Mouse (Mus musculus) right cerebral cortex, postnatal 25 days (tissue): ENCODE measurements around the gene Tns3.

Source experiments
- DNase-seq: peaks from one replicate; pipeline ENCODE4 v3.0.0; 2022

The Tns3 gene

DNA sequence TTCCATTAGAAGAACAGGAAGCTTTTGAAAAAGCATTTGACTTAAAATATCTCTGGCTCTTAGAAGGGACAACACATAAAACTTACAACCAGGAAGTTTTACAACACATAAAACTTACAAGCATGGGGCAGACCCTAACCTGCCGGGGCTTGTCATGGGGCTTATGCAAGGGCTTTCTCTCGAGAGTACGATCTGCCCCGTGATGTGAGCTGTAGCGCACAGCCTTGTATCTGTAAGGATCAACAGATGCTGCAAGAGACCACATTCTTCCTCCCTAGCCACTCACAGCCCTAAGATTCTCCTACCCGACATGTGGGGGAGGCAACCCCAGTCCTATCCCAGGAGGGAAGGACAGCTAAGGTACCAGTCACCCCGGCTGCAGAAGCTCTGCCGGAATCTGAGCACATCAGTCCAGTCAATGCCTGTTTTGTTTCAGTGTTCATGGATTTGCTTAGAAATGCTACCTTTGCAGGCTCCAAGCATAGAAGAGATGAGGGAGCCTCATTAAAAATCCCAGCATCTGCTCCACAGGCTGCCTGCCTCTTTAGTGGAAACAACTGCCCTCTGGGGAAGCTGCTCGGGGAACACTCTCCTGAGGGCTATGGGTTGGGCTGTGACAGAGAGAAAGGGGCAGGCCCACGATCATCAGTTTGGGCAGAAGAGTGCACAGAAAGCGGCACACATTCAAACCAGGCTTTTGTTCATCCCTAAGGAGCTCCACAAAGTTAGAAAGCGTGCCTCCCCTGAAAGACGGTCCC lies 196.8 kb downstream of the Tns3 start:
- peak; percentile 23 for DNase-seq

DNA sequence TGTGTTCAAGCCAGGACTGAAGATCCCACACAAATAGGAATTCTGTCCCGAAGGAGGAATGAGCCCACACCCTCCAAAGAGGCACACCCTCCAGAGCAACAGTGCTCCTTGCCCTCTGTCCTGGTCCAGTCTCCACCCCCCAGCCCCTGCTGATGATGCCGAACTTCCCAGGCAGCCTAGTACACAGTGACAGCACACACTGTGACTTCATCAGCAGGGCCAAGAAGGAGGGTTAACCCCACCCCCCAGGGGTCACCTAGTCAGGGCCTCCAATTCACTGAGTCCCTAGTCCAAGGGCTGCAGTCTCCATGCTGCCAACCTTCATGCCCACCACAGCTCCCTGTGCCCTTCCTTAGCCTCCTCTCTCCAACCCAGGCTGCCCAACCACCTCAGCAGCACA lies 200.5 kb downstream of the Tns3 start:
- no peak for DNase-seq

DNA sequence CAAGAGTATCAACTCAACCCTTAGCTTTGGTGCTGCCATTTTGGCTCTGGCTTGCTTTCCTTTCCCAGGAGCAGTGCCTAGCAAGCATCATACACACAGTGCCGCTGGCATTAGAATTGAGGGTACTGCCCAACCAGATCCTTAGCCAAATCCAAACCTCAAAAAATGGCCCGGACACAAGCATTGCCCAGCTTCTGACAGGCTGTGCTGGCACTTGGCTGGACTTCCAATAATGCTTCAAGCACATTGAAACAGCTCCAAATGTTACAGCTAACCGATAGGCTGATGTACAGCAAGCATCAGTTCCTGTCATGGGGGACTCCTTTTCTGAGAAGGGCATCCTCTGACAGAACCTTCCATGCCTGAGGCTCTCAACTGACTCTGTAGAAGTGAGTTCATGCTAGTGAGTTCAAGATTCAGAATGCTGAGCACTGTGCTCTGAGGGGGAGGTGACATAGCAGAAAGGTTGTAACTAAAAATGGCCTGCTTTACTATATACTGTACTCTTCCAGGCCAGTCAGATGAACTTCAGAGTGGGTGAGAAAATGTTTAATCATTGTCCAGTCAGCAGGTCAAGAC lies 201.4 kb downstream of the Tns3 start:
- DNase-seq, result no peak

DNA sequence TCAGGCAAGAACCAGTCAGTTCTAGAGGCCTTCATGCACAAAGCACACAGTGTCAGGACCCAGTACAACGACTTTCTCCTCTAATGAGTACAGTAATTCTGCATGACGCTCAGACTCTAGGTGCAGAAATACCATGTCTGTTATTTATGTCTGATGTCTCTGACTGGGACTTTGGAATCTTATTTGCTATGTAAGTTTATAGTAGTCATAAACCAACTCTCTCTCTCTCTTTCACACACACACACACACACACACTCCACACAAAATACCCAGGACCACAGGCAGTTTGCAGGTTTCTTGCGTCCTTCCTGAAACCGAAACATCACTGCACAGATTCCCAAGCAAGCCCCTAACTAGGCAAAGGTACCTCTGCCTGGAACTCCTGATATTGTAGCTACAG lies 203.5 kb downstream of the Tns3 start:
- no peak for DNase-seq

DNA sequence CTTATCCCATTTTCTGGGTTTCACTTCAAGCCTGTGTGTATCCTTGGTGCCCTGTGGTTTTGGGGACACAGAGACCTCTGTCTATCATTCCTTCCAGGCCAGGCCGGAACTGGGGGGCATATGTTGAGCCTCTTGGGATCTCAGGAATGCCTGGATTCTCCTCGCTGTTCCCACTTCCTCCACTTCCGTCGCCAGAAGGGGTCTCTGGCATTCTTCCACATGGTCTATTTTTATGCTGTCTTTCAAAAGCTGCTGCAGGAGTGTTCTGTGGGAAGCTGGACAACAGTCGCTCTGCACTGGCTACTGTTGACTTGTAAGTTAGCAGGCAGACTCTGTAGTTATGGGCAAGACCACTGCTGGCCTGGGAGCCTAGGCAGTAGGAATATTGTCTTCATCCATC lies 206.4 kb downstream of the Tns3 start:
- DNase-seq, result no peak

DNA sequence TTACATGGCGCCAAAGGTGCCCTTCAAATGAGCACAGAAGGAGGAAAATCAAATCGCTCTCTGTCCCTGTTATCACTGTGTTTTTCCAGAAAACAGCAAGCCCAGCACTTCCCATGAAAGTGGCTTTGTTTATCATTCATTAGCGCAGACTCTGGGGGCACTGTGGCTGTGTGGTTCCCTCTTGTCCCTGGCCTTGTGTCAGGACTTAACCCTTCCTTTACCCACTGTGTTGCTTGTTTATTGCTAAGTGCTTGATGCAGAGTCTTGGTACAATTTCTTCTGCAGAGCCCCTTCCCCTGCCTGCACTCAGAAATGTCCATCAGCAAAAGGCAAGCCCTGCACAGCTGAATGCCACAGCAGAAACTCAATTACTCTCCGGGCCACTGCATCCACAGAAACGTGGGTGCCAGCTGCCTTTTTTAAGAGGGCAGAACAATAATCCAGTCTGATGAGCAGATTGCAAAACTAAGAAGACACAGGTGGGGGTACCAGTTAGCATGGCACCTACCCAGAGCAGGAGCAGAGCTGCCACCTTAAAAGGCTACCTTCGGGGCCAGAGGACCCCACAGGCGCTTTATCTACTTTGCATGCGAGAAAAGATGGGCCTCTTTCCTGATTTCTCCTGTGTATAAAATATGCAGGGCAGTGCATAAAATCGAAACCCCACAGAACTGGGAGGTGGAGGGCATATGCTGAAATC lies 207.6 kb downstream of the Tns3 start:
- DNase-seq, result no peak

DNA sequence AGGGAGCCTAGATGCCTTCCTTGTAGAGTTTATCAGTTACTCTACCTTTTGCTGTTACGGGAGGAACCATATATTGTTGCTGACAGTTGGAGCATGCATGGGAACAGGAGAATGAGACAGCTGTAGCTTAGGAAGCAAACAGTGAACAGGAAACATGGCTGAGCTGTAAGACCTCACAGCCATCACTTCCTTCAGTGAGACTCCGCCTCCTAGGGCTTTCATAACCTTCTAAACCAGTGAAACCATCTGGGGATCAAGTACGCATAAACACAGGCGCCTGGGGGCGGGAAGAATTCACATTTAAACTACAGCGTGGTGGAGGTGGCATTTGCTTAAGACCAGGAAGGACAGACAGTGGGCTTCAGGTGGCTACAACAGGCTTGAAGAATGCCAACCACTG lies 208.7 kb downstream of the Tns3 start:
- DNase-seq, result no peak

DNA sequence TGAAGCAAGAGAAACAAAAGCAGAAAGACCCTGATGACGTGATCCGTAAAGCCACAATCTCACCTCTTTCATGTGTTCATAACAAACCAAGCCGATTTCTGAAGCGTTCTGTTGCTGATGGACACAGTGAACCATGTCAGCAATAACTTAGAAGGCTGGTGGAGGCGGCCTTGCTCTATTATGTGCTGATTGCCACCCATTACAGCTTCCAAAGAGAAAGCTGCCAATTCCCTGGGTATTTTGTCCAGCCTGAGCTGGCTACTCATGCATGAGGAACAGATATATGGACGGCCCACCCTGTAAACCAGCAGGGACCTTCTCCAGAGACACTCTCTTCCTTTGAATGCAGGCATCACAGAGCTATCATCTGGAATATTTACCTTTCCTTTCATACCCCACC lies 211.1 kb downstream of the Tns3 start:
- DNase-seq, result no peak

DNA sequence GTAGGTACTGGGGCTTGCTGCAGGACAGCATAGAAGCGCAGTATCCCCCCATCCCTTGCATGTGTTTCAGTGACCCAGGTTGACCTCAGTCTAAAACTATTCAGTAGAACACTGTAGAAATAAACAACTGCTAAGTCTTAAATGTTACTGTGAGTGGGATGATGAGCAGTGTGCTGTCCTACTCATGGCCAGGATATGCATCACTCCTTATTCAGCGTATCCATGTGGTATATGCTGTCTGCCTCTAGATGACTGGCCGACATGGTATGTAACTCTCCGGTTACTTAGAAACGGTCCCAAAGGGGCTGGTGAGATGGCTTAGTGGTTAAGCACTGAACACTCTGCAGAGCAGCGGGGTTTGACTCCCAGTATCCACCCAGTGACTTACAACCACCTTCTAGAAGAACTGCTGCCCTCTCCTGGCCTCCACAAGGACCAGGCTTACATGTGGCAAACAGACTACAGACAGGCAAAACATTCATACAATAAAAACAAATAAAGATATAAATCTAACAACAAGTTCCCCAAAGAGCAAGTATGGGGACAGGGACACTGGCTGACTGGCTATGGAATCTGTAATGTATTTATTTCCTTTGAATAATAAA lies 212.6 kb downstream of the Tns3 start:
- DNase-seq, result no peak

DNA sequence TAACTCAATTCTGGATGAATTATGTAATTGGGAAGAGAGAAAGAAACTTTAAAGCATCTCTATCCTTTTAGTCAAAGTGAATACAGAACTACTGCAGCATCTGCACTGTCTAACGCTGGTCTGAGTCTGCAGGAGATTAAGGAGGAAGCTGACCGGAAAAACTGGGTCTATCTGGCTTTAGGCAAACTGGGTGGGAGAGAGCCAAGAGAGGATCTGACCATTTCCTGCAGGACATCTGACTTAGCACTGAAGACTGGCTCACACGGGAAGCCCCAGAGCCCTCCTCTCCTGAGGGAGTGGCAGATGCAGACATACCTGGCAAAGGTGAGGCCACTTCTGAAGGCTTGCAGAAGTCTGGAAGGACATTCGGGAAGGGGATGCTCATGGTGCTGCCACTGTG lies 213.8 kb downstream of the Tns3 start:
- DNase-seq, result no peak

DNA sequence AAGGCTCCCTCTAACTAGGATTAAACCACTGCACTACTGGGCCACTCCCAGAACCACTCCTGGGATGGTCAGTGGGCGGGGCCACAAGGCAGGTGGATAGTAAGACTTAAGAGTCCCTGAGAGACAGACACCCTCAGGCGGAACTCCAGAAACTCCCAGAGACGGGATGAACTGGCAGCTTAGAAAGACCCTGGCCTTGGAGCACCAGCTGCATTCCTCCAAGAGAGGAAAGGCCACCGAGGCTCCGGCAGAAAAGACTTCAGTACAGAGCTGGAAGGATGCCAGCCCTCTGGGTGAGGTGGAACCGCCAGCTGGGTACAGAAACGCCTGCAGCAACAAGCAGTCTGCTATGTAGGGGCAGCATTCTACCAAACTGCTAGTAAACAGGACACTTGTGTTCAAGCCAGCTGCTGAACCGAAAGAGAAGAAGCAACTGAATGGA lies 218.4 kb downstream of the Tns3 start:
- peak; percentile 60 for DNase-seq

DNA sequence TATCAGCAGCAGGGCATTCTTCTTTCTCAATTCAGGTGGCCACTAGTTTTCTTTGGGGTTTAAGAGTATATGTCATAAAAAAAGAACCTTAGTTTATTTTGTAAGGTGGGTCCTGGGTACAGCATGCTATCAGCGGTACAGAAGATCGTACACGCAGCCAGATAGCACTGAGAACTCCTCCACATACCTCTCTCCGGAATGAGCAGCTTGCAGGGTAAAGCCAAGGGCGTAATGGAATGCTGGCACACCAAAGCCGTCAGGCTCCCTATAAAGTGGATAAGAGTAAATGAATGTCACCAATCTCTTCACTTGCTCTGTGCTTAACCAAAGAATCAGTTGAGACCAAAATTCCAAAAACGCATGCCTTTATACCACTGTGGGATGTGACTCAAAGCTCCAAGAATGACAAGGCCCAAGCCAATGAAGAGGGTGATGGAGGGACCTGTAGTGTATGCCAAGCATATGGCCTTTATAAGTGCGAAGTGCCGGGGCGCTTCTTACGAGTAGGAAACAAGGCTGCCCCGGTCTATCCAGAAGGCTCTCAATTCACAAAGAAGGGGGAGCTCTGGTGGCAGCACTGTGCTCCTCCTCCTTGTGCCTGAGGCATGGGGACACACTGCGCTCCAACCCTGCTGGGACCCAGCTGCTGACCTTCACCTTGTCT lies 219.4 kb downstream of the Tns3 start:
- DNase-seq, result no peak

DNA sequence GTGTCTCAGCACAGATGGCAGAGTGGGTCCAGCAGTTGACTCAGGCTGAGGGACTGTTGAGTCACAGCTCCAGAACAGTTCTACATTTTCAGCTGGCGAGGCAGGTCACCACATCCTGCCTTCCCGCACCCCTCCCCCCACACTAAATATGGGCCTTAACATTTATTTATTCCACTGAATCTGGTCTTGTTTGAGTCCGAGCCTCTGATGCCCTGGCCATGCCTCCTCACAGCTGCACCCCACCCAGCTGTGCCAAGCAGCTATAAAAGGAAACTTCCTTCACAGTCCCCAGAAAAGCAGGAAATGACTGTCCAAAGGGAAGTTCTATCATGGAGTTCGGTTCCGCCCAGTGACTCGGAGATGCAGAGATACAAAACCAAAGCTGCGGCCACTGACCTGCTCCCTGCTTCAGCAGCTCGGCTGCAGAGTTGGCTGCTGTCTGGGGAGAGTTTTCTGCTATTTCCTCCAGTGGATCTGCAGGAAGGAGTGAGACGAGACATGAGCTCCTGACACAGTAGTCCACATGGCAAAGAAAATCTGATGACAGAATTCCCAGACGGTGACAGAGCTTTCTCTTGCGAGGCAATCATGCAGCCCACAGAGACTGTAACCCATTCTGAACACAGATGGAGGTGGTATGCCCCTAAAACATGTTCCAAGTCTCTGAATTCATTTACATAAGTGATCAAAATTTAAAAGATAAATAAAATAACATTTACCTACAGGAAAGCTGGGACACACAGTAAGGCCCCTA lies 220.6 kb downstream of the Tns3 start:
- DNase-seq, result no peak

DNA sequence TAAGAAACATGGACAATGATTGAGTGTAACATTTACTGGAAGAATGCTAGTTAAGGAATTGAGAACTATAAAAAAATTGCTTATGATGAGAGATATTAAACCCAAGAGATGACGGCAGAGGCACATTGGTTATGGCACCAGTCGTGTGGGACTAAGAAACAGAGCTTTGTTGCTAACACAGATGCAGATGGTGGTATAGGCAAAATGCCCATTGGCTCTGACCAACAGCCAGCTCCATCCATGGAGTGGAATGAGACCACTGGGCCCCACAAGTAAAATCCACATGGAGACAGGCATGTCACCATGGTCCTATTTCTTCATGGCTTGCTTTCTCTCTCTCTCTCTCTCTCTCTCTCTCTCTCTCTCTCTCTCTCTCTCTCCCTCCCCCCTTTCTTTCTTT lies 223.6 kb downstream of the Tns3 start:
- DNase-seq, result no peak

DNA sequence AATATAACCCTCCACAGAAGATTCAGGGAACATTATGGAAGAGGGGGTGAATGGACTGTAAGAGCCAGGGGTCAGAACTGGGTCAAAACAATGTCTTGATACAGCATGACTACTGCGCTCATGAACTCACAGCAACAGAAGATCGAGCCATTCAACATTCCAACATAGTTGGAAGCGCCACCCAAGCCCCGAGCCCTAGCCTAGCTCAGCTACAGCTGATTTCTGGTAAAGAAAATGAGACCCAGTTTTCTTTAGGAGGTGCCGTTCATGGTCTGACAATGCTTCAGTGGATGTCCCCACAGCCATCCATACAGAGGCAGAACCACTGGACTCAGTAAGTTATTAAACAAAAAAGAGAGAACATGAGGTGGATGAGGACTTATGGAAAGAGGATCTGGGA lies 224.1 kb downstream of the Tns3 start:
- DNase-seq, result no peak

DNA sequence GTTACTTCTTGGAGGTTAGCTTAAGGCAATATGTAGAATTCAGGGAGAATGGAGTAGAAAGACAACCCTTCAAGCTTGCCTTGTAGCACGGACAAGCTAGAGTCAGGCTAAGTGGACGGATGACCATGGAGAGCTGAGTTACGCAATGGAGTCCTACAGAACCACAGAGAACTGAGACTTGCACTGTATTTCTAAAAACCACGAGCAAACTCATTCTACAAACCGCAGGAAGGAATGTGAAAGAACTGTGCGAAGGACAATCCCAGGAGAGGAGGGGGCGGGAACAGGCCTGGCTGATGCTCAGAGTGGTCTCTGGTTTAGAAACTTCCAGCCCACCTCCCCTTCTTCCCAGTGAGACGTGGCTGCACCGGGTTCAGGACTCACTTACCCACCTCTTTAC lies 225.3 kb downstream of the Tns3 start:
- no peak for DNase-seq

DNA sequence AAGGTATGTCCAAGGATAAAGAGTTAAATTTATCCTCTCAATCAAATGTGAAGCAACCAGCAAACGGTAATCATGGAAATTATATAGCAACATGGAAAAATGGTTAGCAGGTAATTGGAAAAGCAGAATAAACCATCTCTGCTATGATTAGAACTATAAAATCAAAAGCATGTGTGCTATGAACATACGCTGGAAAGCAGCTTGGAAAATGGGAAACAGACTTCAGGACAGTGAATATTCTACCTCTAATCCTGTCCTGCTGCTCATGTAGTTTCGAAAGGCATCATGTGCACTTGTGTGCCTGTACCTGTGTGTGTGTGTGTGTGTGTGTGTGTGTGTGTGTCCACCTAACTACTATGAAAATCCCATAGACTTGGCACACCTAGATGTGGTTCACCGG lies 226.1 kb downstream of the Tns3 start:
- no peak for DNase-seq

DNA sequence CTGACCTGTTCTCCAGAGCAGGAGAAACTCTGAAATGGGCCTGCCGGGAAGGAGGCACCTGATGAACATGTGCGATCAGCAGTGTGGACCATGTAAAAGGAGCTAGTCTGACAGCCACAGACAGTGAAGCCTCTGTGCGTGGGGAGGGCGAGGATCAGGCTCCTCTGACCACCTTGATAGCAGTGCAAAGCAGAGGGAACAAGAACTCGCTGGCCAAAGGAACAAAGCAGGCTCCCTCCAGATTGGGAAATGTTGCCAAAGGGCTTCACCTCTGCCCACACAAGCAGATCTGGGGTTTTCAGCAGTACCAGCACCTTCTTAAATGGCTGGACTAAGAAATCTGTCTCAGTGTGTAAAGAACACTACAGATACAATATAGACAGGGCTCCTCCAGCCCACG lies 229.2 kb downstream of the Tns3 start:
- DNase-seq, result no peak

DNA sequence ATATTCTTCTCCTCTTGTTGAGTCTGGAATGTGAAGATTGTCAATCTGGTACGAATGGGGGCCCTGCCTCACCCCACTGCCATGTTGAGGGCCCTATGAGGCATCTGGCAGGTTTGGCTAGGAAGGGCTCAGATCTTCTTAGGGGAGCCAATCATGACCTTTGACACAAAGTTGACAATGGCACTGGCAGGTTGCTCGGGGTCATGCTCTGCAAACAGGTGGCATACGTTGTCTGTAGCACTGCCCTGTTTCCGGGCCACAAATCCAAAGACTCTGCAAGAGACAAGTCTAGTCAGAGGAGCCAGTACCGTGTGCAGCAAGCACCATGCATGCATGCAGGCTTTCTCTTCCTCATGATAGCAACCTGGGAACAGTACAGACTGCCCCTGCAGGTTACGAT lies 230.0 kb downstream of the Tns3 start:
- no peak for DNase-seq

DNA sequence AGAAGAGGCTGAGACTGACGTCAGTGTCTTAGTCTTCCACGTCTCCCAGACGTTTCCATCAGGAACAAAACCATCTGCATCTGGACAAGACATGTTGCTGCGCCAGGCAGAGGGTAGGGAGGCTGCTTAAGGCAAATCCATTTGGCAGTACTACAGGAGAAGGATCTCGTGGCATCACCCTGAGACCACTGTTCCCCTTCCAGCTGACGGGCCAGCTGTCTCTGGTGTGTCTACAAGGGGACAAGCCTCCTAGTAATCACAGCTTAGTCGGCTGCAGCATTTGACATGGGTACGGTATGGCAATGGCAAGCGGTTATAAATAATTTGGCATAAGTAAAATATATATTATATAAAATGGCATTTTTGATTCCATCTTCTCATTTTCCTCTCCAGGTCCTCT lies 230.9 kb downstream of the Tns3 start:
- DNase-seq, result no peak

DNA sequence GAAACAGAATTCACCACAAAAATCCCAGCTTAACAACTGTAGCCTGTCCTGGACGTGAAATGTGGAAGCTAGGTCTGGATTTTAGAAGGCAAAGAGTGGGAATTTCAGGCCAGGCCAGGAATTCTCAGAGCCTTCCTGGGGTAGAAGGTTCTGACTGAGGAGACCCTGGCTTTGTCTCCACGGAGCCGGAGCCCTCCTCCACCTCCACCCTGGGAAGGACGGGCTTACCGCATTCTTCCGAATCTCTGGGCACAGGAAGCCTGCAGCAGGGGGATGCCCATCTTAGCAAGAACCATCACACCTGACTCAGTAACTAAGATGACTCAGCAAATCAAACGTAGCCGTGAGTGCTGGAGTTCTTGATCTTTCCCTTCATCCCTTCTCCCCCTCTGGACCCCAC lies 231.4 kb downstream of the Tns3 start:
- DNase-seq, result no peak

DNA sequence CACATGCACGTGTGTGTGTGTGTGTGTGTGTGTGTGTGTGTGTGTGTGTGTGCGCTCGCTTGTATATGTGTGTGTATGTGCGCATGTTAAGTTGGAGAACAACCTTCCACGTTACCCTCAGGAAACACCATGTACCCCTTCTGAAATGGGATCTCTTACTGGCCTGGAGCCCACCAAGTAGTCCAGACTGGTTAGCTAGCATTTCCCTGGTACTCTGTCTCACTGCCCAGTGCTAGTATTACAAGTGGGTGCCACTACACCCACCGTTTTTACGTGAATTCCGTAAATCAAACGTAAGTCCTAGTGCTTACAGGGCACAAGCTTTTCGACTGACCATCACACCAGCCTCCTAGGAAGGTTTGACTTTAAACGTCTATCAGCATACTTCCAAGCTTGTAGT lies 236.7 kb downstream of the Tns3 start:
- no peak for DNase-seq

DNA sequence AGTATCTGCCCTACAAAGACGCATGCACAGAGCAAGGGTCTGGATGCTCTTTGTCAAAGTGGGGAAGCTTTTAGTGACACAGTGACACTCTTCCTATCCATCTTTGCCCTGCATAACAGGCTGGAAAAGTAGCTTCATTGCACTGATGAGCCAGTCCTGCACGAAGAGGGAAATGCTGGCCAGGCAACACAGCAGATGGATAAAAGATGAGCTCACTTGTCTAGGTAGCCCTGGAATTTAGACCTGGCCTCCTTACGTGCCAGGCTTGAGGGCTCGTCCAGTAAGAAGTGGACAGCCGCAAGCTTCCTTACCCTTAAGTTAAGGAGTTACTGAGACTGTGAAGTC lies 239.1 kb downstream of the Tns3 start:
- DNase-seq, result no peak
